Mouse (Mus musculus): ENCODE measurements around the gene Pitpna. TPM values are rescaled to one million over a fixed set of nuclear protein-coding genes. Genes with fewer than 3 reads are reported as not detected.
A peak's percentile ranks its signal among the peaks of the same experiment; 100 is the strongest.

Pitpna gene
- polyA plus RNA-seq, 1 experiment from 2014 or later, result 69.8 TPM

GRCm38 (mm10) chr11:75544713-75545112, 43.2 kb upstream of the Pitpna start:
- Histone ChIP-seq H3K4me2 (ENCODE audit: low read length) (no peak overlapping the region), H3K9ac (ENCODE audit: low read depth, low read length) (no peak overlapping the region), H3K9me3 (replicated peaks; ENCODE audit: low read length) (no peaks in the 10 kb centered on the region), H3K4me3 (replicated peaks; ENCODE audit: low read depth, low read length) (no peak overlapping the region), H3K27ac (no peak overlapping the region), H3K36me3 (ENCODE audit: insufficient read depth, low read length) (0 out of 2 replicates have a peak, but pooled peaks cover 2% of the 10 kb centered on the region), H3K4me1 (replicated peaks; ENCODE audit: insufficient read depth, low read length) (peaks cover 5% of the 10 kb centered on the region; the same call in 1 of the 2 replicates), H3K27me3 (ENCODE audit: insufficient read depth, low read length) (no peaks in the 10 kb centered on the region)
- no peak for ATAC-seq (replicated peaks; ENCODE audit: low FRiP score, low read depth)
- TF ChIP-seq CTCF (IDR thresholded peaks at IDR 0.05; ENCODE audit: low read depth), result no peak
- no peak for DNase-seq (ENCODE audit: low spot score)
- 79% methylated on average over 9 of the region's 9 CpGs for WGBS

- Histone ChIP-seq H3K27me3 (ENCODE audit: insufficient read depth, low read length) (no peaks in the 10 kb centered on the region), H3K9me3 (replicated peaks; ENCODE audit: low read length) (no peaks in the 10 kb centered on the region), H3K27ac (no peak overlapping the region), H3K4me1 (replicated peaks; ENCODE audit: insufficient read depth, low read length) (peaks cover 8% of the 10 kb centered on the region; the same call in 1 of the 2 replicates), H3K36me3 (ENCODE audit: insufficient read depth, low read length) (0 out of 2 replicates have a peak, but pooled peaks cover 2% of the 10 kb centered on the region), H3K9ac (ENCODE audit: low read depth, low read length) (no peak overlapping the region), H3K4me3 (replicated peaks; ENCODE audit: low read depth, low read length) (no peak overlapping the region), H3K4me2 (ENCODE audit: low read length) (no peak overlapping the region)
- DNase-seq (ENCODE audit: low spot score) (no peak), ATAC-seq (replicated peaks; ENCODE audit: low FRiP score, low read depth) (no peak)
- no peak for TF ChIP-seq CTCF (IDR thresholded peaks at IDR 0.05; ENCODE audit: low read depth)
- WGBS, result 73% methylated on average over 4 of the region's 4 CpGs
Observed at GRCm38 (mm10) chr11:75546057-75546456, 41.8 kb upstream of the Pitpna start.

DNA sequence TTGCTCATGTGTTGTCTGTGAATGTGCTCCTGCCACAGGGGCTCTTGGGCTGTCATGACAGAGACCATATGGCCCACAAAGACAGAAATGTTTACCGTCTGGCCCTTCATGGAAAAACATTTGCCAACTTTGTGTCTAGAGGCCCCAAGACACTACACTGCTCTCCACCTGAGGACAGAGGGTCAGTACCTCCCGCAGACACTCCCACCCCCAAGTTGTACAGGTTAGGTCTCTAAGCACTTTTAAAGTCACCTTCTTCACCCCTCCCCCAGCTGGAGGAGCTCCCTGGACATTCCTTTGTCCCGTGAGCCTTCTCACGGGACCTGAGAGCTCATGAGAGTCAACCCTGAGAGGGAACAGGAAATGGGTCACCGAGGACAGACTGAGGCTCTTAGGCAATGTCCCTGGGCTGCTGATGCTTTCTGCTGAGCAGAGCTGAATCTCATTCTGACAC, 38.2 kb upstream of the Pitpna start:
- peaks cover 21% of the 10 kb centered on the region for H3K4me1 ChIP-seq (replicated peaks; ENCODE audit: insufficient read depth, low read length)
- TF ChIP-seq CTCF (IDR thresholded peaks at IDR 0.05; ENCODE audit: low read depth), result no peak
- no peak overlapping the region for H3K9ac ChIP-seq (ENCODE audit: low read depth, low read length)
- no peaks in the 10 kb centered on the region for H3K27me3 ChIP-seq (ENCODE audit: insufficient read depth, low read length)
- no peaks in the 10 kb centered on the region for H3K9me3 ChIP-seq (replicated peaks; ENCODE audit: low read length)
- 24% methylated on average over 5 of the region's 5 CpGs for WGBS
- ATAC-seq (replicated peaks; ENCODE audit: low FRiP score, low read depth), result peak; percentile 75
- DNase-seq (ENCODE audit: low spot score), result peak; percentile 31
- peak overlapping the region; percentile 84 for H3K27ac ChIP-seq
- no peak overlapping the region for H3K4me3 ChIP-seq (replicated peaks; ENCODE audit: low read depth, low read length)
- H3K4me2 ChIP-seq (ENCODE audit: low read length), result no peak overlapping the region
- no peaks in the 10 kb centered on the region for H3K36me3 ChIP-seq (ENCODE audit: insufficient read depth, low read length)

GRCm38 (mm10) chr11:75550200-75550946, 37.5 kb upstream of the Pitpna start:
- Histone ChIP-seq H3K4me3 (replicated peaks; ENCODE audit: low read depth, low read length) (no peak overlapping the region), H3K27me3 (ENCODE audit: insufficient read depth, low read length) (no peaks in the 10 kb centered on the region), H3K27ac (peak overlapping the region; percentile 84; the same call in 1 of the 2 replicates), H3K4me1 (replicated peaks; ENCODE audit: insufficient read depth, low read length) (peaks cover 21% of the 10 kb centered on the region), H3K9me3 (replicated peaks; ENCODE audit: low read length) (no peaks in the 10 kb centered on the region), H3K9ac (ENCODE audit: low read depth, low read length) (0 out of 2 replicates have a peak overlapping the region, but pooled peaks have one; percentile 25), H3K36me3 (ENCODE audit: insufficient read depth, low read length) (no peaks in the 10 kb centered on the region), H3K4me2 (ENCODE audit: low read length) (no peak overlapping the region)
- ATAC-seq (replicated peaks; ENCODE audit: low FRiP score, low read depth) (no peak), DNase-seq (ENCODE audit: low spot score) (no peak)
- 63% methylated on average over 12 of the region's 12 CpGs for WGBS
- TF ChIP-seq CTCF (IDR thresholded peaks at IDR 0.05; ENCODE audit: low read depth), result no peak

- peak; percentile 47 for ATAC-seq (replicated peaks; ENCODE audit: low FRiP score, low read depth)
- no peaks in the 10 kb centered on the region for H3K36me3 ChIP-seq (ENCODE audit: insufficient read depth, low read length)
- DNase-seq (ENCODE audit: low spot score), result no peak
- no peak overlapping the region for H3K4me3 ChIP-seq (replicated peaks; ENCODE audit: low read depth, low read length)
- no peaks in the 10 kb centered on the region for H3K27me3 ChIP-seq (ENCODE audit: insufficient read depth, low read length)
- H3K4me2 ChIP-seq (ENCODE audit: low read length), result no peak overlapping the region
- 0 out of 2 replicates have a peak overlapping the region, but pooled peaks have one; percentile 18 for H3K9ac ChIP-seq (ENCODE audit: low read depth, low read length)
- peaks cover 21% of the 10 kb centered on the region for H3K4me1 ChIP-seq (replicated peaks; ENCODE audit: insufficient read depth, low read length)
- peak overlapping the region; percentile 84 for H3K27ac ChIP-seq
- no peak for TF ChIP-seq CTCF (IDR thresholded peaks at IDR 0.05; ENCODE audit: low read depth)
- WGBS, result 66% methylated on average over 5 of the region's 5 CpGs
- no peaks in the 10 kb centered on the region for H3K9me3 ChIP-seq (replicated peaks; ENCODE audit: low read length)
Observed at GRCm38 (mm10) chr11:75551321-75551720, 36.6 kb upstream of the Pitpna start.

DNA sequence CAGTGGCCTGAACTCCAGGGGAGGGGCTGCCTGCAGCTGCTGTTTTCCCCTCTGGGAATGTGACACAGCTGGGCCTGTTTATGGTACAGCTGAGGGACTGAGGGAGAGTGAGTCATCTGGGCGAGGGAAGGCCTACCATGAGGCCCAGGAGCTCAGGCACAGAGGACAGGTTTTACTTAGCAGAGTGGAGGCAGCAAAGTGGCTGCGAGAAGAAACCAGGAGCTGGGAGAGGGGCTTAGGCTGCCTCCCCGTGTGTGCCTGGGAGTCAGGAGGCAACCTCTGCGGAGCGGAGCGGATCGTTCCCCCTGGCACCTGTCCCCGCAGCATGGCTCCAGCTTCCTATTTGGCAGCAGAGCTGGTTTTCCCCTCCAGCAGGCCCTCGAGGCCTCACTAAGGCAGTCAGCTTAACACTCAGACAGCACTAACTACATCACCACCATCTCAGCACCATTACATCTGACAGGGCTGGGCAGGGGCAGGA, 35.9 kb upstream of the Pitpna start:
- 0 out of 2 replicates have a peak overlapping the region, but pooled peaks have one; percentile 18 for H3K9ac ChIP-seq (ENCODE audit: low read depth, low read length)
- no peaks in the 10 kb centered on the region for H3K36me3 ChIP-seq (ENCODE audit: insufficient read depth, low read length)
- H3K27ac ChIP-seq, result peak overlapping the region; percentile 84
- ATAC-seq (replicated peaks; ENCODE audit: low FRiP score, low read depth) (peak; percentile 43; the same call in 1 of the 2 replicates), DNase-seq (ENCODE audit: low spot score) (peak; percentile 55)
- TF ChIP-seq CTCF (IDR thresholded peaks at IDR 0.05; ENCODE audit: low read depth), result no peak
- 57% methylated on average over 9 of the region's 9 CpGs for WGBS
- no peaks in the 10 kb centered on the region for H3K27me3 ChIP-seq (ENCODE audit: insufficient read depth, low read length)
- no peak overlapping the region for H3K4me3 ChIP-seq (replicated peaks; ENCODE audit: low read depth, low read length)
- H3K9me3 ChIP-seq (replicated peaks; ENCODE audit: low read length), result no peaks in the 10 kb centered on the region
- H3K4me2 ChIP-seq (ENCODE audit: low read length), result no peak overlapping the region
- peaks cover 21% of the 10 kb centered on the region for H3K4me1 ChIP-seq (replicated peaks; ENCODE audit: insufficient read depth, low read length)

Measured in kidney, postnatal 0 days (tissue).